Mouse (Mus musculus): ENCODE results near the gene Shisa8. TPM values are rescaled to one million over a fixed set of nuclear protein-coding genes. Genes with fewer than 3 reads are reported as not detected.
"Not testable (repeated sequence)": the region's sequence is repeated elsewhere in the genome, so short reads cannot be mapped to it uniquely, and the experiment has no call there.

The Shisa8 gene
- polyA plus RNA-seq (2012; rRNA removed), result 1.8 and 3.2 TPM in 2 replicates

DNA sequence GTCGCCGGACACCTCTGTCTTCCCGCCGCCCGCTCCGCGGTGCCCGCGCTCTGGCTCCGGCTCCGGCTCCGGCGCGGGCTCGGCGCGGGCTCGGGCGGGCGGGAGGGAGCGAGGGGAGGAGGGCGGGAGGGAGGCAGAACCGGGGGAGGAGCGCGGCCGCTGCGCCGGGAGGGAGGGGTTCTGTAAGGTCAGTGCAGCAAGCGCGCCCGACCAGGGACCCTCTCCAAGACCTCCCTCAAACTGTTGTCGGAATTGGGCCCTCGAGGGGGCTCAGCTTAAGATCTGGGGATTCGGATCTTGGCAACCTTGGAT is at the start of gene Shisa8:
Shisa8 (minus strand) TSS at position 64 of the 312 bp plus-strand sequence.
- peak; percentile 37 for DNase-seq (ENCODE audit: low read depth)
- TF ChIP-seq CTCF (IDR thresholded peaks at IDR 0.05; ENCODE audit: borderline replicate concordance, extremely low read depth, insufficient read depth, insufficient read length), result no peak
- TF ChIP-seq POLR2A (IDR thresholded peaks at IDR 0.05; ENCODE audit: borderline replicate concordance, extremely low read depth, insufficient read depth, insufficient read length, poor library complexity, severe bottlenecking), result no peak

DNA sequence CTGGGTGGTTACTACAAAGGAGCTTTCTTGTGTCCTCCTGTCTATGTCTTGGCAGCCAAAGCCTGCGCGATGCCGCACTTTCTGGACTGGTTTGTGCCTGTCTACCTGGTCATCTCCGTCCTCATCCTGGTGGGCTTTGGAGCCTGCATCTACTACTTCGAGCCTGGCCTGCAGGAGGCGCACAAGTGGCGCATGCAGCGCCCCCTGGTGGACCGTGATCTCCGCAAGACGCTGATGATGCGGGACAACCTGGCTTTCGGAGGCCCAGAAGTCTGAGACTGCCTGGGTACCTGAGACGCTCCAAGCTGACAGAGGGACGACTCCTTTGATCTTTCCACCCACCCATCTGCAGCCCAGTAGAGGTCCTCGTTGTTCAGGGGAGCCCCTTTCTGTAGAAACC is 46.9 kb upstream of the Shisa8 start:
- DNase-seq (ENCODE audit: low read depth), result peak; percentile 69
- TF ChIP-seq POLR2A (IDR thresholded peaks at IDR 0.05; ENCODE audit: borderline replicate concordance, extremely low read depth, insufficient read depth, insufficient read length, poor library complexity, severe bottlenecking) (no peak), CTCF (IDR thresholded peaks at IDR 0.05; ENCODE audit: borderline replicate concordance, extremely low read depth, insufficient read depth, insufficient read length) (peak; percentile 94)

DNA sequence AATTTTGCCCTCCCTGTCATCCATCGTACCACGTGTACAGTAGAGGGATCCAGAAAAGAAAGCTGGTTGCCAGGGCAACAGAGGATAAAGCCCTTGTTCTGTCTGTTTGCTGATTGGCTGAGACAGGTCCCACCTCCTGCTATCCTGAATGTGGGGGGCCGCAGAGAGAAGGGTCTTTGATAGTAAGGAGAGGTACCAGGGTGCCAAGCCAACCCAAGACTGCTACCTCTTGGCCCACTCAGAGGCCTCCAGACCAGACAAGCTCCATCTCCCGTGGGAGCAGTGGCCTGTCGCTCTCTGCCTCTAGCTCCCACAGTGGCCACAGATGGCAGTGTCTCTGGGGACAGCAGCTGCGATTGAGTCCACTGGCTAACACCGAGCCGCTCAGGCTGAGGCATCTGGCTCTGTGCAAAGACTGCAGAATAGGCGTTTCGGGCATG is 43.3 kb upstream of the Shisa8 start:
- TF ChIP-seq CTCF (IDR thresholded peaks at IDR 0.05; ENCODE audit: borderline replicate concordance, extremely low read depth, insufficient read depth, insufficient read length), result peak; percentile 28; the same call in 1 of the 2 replicates
- TF ChIP-seq POLR2A (IDR thresholded peaks at IDR 0.05; ENCODE audit: borderline replicate concordance, extremely low read depth, insufficient read depth, insufficient read length, poor library complexity, severe bottlenecking), result peak; percentile 11; the same call in 1 of the 2 replicates
- DNase-seq (ENCODE audit: low read depth), result peak; percentile 97

DNA sequence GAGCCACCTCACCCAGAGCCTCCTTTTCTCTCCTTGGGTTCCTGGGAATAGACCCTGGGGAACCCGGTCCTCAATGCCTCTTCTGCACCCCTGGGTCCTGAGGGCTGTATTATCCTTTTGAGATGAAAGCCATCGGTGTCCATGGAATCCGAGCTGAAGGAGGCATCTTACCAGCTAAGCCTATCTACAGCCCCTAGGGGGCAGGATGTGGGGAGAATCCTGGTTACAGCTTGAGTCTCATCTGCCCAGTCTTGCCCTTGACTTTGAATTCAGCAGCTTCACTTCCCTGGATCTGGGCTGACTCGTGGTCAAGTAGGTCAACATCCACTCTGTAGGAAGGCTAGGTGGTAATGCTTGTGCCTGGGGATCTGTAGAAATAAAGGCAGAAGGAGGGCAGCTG is 42.6 kb upstream of the Shisa8 start:
- peak; percentile 48 for DNase-seq (ENCODE audit: low read depth)

DNA sequence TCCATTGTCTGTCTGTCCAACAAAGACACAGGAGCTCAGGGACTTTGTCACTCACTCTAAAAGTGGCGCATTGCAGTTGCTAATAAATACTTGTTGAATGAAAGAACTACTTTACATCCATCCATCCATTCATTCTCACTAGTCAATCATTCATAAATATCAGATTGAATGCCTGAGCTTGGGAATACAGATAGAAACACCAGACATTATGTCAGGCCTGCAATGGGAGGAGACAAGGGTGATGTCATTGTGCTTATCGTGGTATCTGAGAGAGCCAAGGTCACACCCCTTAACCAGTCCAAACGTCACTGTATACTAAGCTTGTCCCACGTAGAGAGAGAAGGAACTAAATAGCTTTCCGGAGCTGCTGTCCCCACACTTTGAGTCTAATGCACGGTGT is 39.5 kb upstream of the Shisa8 start, which contains the start of gene 1500009C09Rik:
1500009C09Rik (plus strand) TSS at position 301 of the 400 bp plus-strand sequence.
- TF ChIP-seq CTCF (IDR thresholded peaks at IDR 0.05; ENCODE audit: borderline replicate concordance, extremely low read depth, insufficient read depth, insufficient read length), result no peak
- no peak for TF ChIP-seq POLR2A (IDR thresholded peaks at IDR 0.05; ENCODE audit: borderline replicate concordance, extremely low read depth, insufficient read depth, insufficient read length, poor library complexity, severe bottlenecking)
- DNase-seq (ENCODE audit: low read depth), result no peak

More for the DNA sequence above, 42.6 kb upstream of the Shisa8 start:
- TF ChIP-seq CTCF (IDR thresholded peaks at IDR 0.05; ENCODE audit: borderline replicate concordance, extremely low read depth, insufficient read depth, insufficient read length) (peak; percentile 53; the same call in 1 of the 2 replicates), POLR2A (IDR thresholded peaks at IDR 0.05; ENCODE audit: borderline replicate concordance, extremely low read depth, insufficient read depth, insufficient read length, poor library complexity, severe bottlenecking) (no peak)

DNA sequence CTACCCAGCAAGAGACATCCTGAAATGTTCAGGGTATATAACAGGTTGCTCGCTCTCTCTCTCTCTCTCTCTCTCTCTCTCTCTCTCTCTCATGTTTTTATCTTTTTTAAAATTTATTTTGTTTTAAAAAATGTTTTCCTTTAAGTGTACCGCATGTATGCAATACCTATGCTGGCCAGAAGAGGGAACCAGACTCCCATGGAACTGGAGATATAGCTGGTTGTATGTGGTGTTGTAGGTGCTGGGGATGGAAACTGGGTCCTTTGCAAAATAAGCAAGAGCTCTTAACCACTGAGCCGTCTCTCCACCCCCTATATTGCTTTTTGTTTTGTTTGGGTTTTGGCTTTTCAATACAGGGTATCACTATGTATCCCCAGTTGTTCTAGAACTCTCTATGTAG is 39.0 kb upstream of the Shisa8 start:
- no peak for DNase-seq (ENCODE audit: low read depth)
- TF ChIP-seq POLR2A (IDR thresholded peaks at IDR 0.05; ENCODE audit: borderline replicate concordance, extremely low read depth, insufficient read depth, insufficient read length, poor library complexity, severe bottlenecking), result no peak
- no peak; the same call in 1 of the 2 replicates for TF ChIP-seq CTCF (IDR thresholded peaks at IDR 0.05; ENCODE audit: borderline replicate concordance, extremely low read depth, insufficient read depth, insufficient read length)

DNA sequence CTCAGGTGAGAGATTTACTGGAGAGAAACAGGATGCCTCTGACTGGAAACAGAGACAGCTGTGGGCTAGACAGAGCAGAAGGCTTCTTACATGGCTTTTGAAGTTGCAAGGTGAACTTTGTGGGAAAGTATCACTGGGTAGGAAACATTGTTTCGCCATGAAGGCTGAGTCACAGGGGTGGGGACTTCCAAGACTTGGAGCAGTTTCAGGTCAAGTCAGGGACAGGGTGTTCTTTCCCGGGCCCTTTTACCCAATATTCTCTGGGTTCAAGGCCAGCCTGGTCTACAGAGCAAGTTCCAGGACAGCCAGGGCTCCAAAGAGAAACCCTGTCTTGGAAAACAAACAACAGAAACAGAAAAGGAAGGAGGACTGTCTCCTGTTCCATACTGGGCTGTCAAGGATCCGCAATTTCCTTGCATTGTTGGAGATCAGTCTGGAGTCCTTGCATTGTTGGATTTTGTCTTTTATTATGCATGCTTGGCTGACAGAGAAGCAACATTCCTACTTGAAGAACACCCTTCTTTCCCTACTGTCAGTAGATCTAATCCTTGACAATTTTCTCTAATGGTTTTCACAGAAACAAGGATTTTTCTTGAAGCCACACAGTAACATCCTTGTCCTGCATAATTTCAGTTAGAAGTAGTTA is 34.6 kb upstream of the Shisa8 start:
- TF ChIP-seq POLR2A (IDR thresholded peaks at IDR 0.05; ENCODE audit: borderline replicate concordance, extremely low read depth, insufficient read depth, insufficient read length, poor library complexity, severe bottlenecking) (no peak), CTCF (IDR thresholded peaks at IDR 0.05; ENCODE audit: borderline replicate concordance, extremely low read depth, insufficient read depth, insufficient read length) (no peak)
- no peak for DNase-seq (ENCODE audit: low read depth)

DNA sequence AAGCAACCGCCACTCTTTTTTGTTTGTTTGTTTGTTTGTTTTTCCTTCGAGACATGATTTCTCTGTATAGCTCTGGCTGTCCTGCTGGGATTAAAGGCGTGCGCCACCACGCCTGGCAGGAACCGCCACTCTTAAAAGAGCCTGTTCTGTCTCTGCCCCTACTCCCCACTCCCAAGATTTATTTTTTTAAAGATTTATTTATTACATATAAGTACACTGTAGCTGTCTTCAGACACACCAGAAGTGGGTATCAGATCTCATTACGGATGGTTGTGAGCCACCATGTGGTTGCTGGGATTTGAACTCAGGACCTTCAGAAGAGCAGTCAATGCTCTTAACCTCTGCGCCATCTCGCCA is 32.2 kb upstream of the Shisa8 start:
- DNase-seq (ENCODE audit: low read depth), result not testable (repeated sequence)

DNA sequence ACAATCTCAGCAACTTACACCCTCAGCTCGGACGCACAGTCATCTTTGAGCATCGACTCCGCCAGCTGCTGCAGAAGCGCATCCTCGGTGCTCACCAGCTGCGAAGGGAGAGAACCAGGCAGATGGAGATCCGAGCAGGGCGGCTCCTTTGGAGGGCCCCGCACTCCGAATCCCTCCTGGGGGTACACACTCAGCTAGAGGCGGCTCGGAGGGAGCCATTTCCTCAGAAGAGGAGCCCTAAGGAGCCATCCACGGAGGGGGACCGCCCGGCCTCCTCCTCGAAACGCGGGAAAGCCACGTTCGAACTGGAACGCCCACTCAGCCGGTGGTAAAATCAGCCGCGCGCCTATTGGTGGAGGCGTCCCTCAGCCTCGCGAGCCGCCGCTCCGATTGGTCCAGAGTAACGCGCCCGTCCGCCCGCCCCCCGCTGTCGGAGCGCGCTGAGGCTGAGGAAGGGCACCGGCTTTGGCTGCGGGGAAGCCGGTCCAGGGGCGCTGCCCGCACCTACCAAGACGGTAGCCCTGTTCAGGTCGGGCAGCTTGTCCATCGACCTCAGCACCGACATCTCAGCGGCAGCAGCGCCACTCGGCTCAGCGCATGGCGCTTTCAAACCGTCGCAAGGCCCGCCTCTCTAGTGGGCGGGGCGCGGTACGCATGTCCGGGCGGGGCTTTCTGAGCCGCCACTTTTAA is 31.6 kb upstream of the Shisa8 start, which contains the start of gene Cenpm:
Cenpm (minus strand) TSS at position 634 of the 690 bp plus-strand sequence.
- DNase-seq (ENCODE audit: low read depth), result peak; percentile 95
- TF ChIP-seq POLR2A (IDR thresholded peaks at IDR 0.05; ENCODE audit: borderline replicate concordance, extremely low read depth, insufficient read depth, insufficient read length, poor library complexity, severe bottlenecking) (no peak), CTCF (IDR thresholded peaks at IDR 0.05; ENCODE audit: borderline replicate concordance, extremely low read depth, insufficient read depth, insufficient read length) (no peak)

DNA sequence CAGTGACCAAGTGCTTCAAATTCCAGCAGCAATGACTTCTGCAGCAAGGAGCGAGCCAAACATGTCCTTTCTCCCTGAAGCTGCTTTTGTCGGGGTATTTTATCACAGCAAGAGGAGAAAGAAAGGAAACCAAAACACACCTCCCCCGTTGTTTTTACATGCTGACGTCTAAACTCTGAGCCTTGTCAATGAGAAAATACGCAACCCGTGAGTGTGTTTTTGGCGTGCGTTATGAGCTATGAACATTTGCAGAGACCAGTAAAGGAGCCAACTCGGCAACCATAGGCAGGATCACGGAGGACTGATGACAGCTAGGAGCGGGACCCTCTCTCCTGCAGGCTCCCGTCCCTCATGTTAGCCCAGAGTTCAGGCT is 31.1 kb upstream of the Shisa8 start:
- no peak for TF ChIP-seq CTCF (IDR thresholded peaks at IDR 0.05; ENCODE audit: borderline replicate concordance, extremely low read depth, insufficient read depth, insufficient read length)
- no peak for TF ChIP-seq POLR2A (IDR thresholded peaks at IDR 0.05; ENCODE audit: borderline replicate concordance, extremely low read depth, insufficient read depth, insufficient read length, poor library complexity, severe bottlenecking)
- DNase-seq (ENCODE audit: low read depth), result no peak

DNA sequence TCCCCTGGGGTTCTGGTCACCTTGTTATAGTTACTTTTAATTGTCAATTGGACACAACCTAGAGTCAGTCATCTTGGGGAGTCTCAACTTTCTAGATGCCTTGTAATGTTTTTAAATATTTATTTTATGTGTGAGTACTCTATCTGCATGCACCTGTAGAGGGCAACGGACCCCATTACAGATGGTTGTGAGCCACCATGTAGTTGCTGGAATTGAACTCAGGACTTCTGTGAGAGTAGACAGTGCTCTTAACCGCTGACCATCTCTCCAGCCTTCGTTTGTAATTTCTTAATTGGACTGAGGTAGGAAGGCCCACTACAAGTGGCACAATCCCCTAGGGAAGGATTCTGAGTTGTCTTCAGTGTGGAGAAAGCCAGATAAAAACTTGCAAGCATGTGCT is 30.7 kb upstream of the Shisa8 start:
- TF ChIP-seq CTCF (IDR thresholded peaks at IDR 0.05; ENCODE audit: borderline replicate concordance, extremely low read depth, insufficient read depth, insufficient read length) (no peak), POLR2A (IDR thresholded peaks at IDR 0.05; ENCODE audit: borderline replicate concordance, extremely low read depth, insufficient read depth, insufficient read length, poor library complexity, severe bottlenecking) (no peak)
- DNase-seq (ENCODE audit: low read depth), result no peak

DNA sequence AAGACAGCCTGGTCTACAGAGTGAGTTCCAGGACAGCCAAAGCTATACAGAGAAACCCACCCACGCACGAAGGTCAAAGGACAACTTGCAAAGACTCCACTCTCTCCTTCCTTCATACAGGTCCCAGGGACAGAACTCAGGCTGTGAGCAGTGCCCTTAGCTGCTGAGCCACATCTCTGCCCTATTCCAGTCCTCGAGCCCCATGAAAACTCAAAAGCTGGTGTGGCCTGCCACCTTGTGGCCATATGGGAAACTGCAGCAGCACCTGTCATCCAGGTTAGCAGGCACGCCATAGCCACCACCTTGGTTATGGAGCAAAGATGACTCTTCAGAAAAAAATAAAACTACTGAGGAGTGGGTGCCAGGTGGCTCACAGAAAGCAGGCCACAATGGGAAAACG is 23.9 kb upstream of the Shisa8 start:
- peak; percentile 83 for DNase-seq (ENCODE audit: low read depth)

More for the DNA sequence above, 23.9 kb upstream of the Shisa8 start:
- TF ChIP-seq CTCF (IDR thresholded peaks at IDR 0.05; ENCODE audit: borderline replicate concordance, extremely low read depth, insufficient read depth, insufficient read length), result peak; percentile 99
- no peak for TF ChIP-seq POLR2A (IDR thresholded peaks at IDR 0.05; ENCODE audit: borderline replicate concordance, extremely low read depth, insufficient read depth, insufficient read length, poor library complexity, severe bottlenecking)
